Mouse (Mus musculus) midbrain, embryonic 14.5 days (tissue): ENCODE data around the gene Pla2g16. TPM values are rescaled to one million over a fixed set of nuclear protein-coding genes. Genes with fewer than 3 reads are reported as not detected.

ENCODE experiments used
- polyA plus RNA-seq: library from polyadenylated mRNA; unstranded; fragments of >200 nt; fragmentation: Nextera tagmentation; extraction: Ambion mirVana; gene quantifications from 2 replicates; pipeline ENCODE4 v1.2.1, GENCODE M21; 2014

Pla2g16 gene
- polyA plus RNA-seq, 1 experiment from 2014 or later: 2.5 TPM

Other genes with a start within 250 kb of the Pla2g16 start
- 48.4 and 55.0 TPM in 2 replicates for gene Mark2, start 215.6 kb upstream of the Pla2g16 start, polyA plus RNA-seq
- 26.9 and 48.1 TPM in 2 replicates for gene Spindoc, start 174.5 kb upstream of the Pla2g16 start, polyA plus RNA-seq
- gene 2700081O15Rik, start 139.8 kb upstream of the Pla2g16 start, polyA plus RNA-seq: 18.5 and 19.5 TPM in 2 replicates
- gene Rtn3, start 74.2 kb upstream of the Pla2g16 start, polyA plus RNA-seq: 586 and 610 TPM in 2 replicates
- gene Atl3, start 63.4 kb upstream of the Pla2g16 start, polyA plus RNA-seq: 5.9 and 6.8 TPM in 2 replicates
- 0.11 and 0.29 TPM in 2 replicates for gene Lgals12, start 49.7 kb downstream of the Pla2g16 start, polyA plus RNA-seq
- gene Hrasls5, start 55.1 kb downstream of the Pla2g16 start, polyA plus RNA-seq: not detected in 2 replicates
- gene Slc22a19, start 153.9 kb downstream of the Pla2g16 start, polyA plus RNA-seq: not detected in 2 replicates
- gene Slc22a26, start 245.2 kb downstream of the Pla2g16 start, polyA plus RNA-seq: not detected in 2 replicates